Mouse (Mus musculus) liver, embryonic 15.5 days (tissue): ENCODE results near the gene Dlk2. TPM values are rescaled to one million over a fixed set of nuclear protein-coding genes. Genes with fewer than 3 reads are reported as not detected.

Source experiments
- ATAC-seq: fragments of 200-750 bp; cut with Nextera tagmentation; 2 replicates; pipeline ENCODE4 v1.8.0; 2017; ENCODE audit warnings: moderate number of reproducible peaks, mild to moderate bottlenecking, moderate library complexity; ENCODE audit not compliant: insufficient read depth
- H3K27ac ChIP-seq: fragments of 300-500 bp; sonication (generic); replicated peaks from 2 replicates; pipeline ENCODE4 v1.5.1; 2015; ENCODE audit warnings: mild to moderate bottlenecking, inconsistent platforms
- H3K27me3 ChIP-seq: fragments of 300-500 bp; sonication (generic); 2 replicates; pipeline ENCODE4 v1.6.1; 2015; ENCODE audit warnings: mild to moderate bottlenecking, inconsistent platforms
- H3K36me3 ChIP-seq: fragments of 300-500 bp; sonication (generic); replicated peaks from 2 replicates; pipeline ENCODE4 v1.6.1; 2015; ENCODE audit warnings: moderate library complexity, mild to moderate bottlenecking, inconsistent platforms
- H3K4me1 ChIP-seq: fragments of 300-500 bp; sonication (generic); replicated peaks from 2 replicates; pipeline ENCODE4 v1.6.1; 2015; ENCODE audit warnings: inconsistent platforms
- H3K4me2 ChIP-seq: fragments of 300-500 bp; sonication (generic); 2 replicates; pipeline ENCODE4 v1.6.1; 2015; ENCODE audit warnings: moderate library complexity, mild to moderate bottlenecking, inconsistent platforms
- H3K4me3 ChIP-seq: fragments of 300-500 bp; sonication (generic); replicated peaks from 2 replicates; pipeline ENCODE4 v1.5.1; 2015; ENCODE audit warnings: mild to moderate bottlenecking, inconsistent platforms
- H3K9ac ChIP-seq: fragments of 300-500 bp; sonication (generic); 2 replicates; pipeline ENCODE4 v1.6.1; 2015; ENCODE audit warnings: moderate library complexity, mild to moderate bottlenecking, inconsistent platforms
- H3K9me3 ChIP-seq: fragments of 300-500 bp; sonication (generic); replicated peaks from 2 replicates; pipeline ENCODE4 v1.6.1; 2016; ENCODE audit warnings: inconsistent platforms
- WGBS: fragments of 180-500 bp; shearing (Covaris S2); methylation state at CpG from one replicate; pipeline ENCODE4 v1.1.7; 2015; ENCODE audit warnings: mixed read lengths; ENCODE audit not compliant: insufficient replicate concordance; 5-methylcytosine and 5-hydroxymethylcytosine counted together
- polyA plus RNA-seq: library from polyadenylated mRNA; unstranded; fragments of >200 nt; fragmentation: Nextera tagmentation; extraction: Ambion mirVana; gene quantifications from 2 replicates; pipeline ENCODE4 v1.2.1, GENCODE M21; 2015

The Dlk2 gene
- polyA plus RNA-seq, 1 experiment from 2014 or later = not detected

DNA sequence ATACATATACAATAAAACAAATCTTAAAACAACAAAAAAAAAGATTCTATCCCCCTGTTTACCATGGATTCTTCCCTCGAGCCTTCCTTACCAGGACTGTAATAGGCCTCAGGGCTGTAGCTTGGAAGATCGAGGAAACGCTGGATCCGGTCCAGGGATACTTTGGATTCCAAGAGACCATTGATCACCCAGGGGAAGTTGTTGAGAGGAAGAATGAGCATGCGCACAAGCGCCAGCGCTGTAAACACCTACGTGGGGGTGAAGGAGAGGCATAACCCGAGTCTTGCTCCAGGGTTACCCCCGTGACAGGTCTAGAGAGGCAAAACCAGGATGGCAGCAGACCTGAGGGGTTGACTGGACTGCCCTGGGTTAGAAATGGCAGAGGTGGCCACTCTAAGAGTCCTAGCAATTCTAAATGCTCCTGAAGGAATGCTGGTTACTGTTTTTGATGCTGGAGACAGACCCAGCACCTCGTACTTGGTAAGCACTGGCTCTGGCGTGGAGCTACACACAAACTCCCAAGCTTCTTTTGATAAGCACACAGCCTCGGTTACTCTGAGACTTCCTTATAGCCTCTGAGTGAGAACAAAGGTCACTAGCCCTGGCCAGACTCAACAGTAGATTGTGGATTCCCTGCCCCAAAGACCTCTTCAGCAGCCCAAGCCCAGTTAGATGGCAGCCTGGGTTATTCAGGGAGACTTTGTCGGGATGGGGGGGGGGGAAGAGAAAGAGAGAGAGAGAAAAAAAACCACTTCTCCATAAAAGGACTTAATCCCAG lies 25.0 kb downstream of the Dlk2 start:
- no peaks in the 10 kb centered on the region for H3K36me3 ChIP-seq
- H3K4me2 ChIP-seq = no peak overlapping the region
- H3K9me3 ChIP-seq = no peaks in the 10 kb centered on the region
- peaks cover 9% of the 10 kb centered on the region for H3K4me1 ChIP-seq
- no peak overlapping the region for H3K9ac ChIP-seq
- 68% methylated on average over 14 of the region's 14 CpGs for WGBS
- no peaks in the 10 kb centered on the region for H3K27me3 ChIP-seq
- ATAC-seq = no peak
- H3K27ac ChIP-seq = no peak overlapping the region
- H3K4me3 ChIP-seq = no peak overlapping the region

DNA sequence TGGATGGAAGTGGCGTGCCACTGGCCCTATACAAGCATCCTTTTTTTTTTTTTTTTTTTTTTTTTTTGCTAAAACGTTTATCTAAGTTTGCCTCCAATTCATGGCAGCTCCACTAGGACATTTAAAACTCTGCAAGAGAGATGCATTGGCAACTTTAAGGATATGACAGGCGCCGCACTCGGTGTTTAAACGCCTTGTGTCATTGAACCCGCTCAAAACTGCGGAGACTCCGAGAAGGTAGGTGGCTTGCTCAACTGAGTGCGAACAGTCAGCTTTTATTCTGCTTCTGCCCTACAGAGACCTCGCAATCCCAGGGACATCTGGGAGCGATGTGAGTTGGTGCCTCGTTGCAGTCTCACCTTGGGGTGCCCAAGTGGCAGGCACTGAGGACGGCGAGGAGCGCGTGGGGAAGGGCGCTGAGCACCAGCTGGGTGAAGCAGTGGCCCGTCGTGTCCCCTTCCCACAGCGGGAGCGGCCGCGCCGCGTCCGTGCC lies 30.2 kb downstream of the Dlk2 start:
- H3K27me3 ChIP-seq = no peaks in the 10 kb centered on the region
- H3K4me2 ChIP-seq = peak overlapping the region; percentile 98
- peak overlapping the region; percentile 87 for H3K9ac ChIP-seq
- peak overlapping the region; percentile 94 for H3K27ac ChIP-seq
- no peaks in the 10 kb centered on the region for H3K9me3 ChIP-seq
- 7% methylated on average over 27 of the region's 27 CpGs for WGBS
- peak overlapping the region; percentile 86 for H3K4me3 ChIP-seq
- no peaks in the 10 kb centered on the region for H3K36me3 ChIP-seq
- ATAC-seq = no peak; the same call in 1 of the 2 replicates
- peaks cover 31% of the 10 kb centered on the region for H3K4me1 ChIP-seq

DNA sequence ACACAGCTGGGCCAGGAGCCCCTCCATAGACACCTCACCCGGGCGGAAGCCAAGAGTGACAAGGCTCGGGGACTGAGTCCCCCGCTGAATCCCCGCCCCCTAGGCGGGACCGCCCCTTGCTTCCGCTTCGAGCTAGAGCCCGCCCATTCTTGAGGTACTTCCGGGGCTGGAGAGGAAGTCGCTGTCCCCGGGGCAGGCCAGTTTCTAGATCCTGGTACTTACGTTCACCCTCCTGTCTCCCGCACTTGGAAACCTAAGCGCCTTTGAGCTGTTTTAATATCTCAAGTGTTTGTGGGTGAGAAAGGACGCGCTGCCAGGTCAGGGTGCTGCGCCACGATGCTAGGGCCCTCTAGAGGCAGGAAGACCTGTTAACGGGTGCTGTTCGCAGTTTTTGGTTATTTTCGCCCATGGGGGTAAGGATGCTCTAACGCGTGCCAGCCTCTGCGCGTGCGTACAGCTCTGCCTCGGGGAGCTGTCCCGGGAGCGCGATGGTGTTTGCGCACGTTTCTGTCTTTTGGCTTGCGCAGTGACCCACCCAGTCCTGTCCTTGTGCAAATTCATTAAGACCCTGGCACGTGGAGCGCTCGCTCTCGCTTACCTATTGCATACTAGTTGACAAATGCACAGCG lies 30.8 kb downstream of the Dlk2 start, which contains the start of gene Abcc10:
TSS of gene Abcc10 (minus strand) at position 447 of the 629 bp plus-strand sequence.
- ATAC-seq = peak; percentile 98
- no peaks in the 10 kb centered on the region for H3K27me3 ChIP-seq
- peak within 1 kb of the TSS; percentile 94 for H3K27ac ChIP-seq
- peak within 1 kb of the TSS; percentile 98 for H3K4me2 ChIP-seq
- H3K9ac ChIP-seq = peak within 1 kb of the TSS; percentile 87
- H3K36me3 ChIP-seq = no peaks in the 10 kb centered on the region
- H3K9me3 ChIP-seq = no peaks in the 10 kb centered on the region
- peak within 1 kb of the TSS; percentile 86 for H3K4me3 ChIP-seq
- peaks cover 31% of the 10 kb centered on the region for H3K4me1 ChIP-seq
- under 1% methylated on average over 40 of the region's 40 CpGs for WGBS

DNA sequence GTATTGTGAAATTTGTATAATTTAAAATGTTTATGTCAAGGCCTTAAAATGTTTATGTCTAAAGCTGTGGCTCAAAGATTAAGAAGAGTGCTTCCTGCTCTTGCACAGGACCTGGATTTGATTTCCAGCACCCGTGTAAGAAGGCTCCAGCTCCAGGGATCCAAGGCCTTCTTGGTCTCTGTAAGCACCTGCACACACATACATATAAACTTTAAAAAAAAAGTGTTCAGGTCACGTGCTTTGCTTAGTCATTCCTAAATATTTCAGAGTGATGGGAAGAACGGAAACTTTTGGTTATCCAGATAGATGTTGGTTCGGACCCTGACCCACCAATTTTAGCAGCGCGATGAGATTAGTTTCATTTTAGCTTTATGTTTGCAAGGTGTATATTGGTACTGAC lies 31.5 kb downstream of the Dlk2 start:
- peak overlapping the region; percentile 98 for H3K4me2 ChIP-seq
- H3K4me3 ChIP-seq = peak overlapping the region; percentile 86
- no peaks in the 10 kb centered on the region for H3K9me3 ChIP-seq
- peaks cover 31% of the 10 kb centered on the region for H3K4me1 ChIP-seq
- 62% methylated on average over 6 of the region's 6 CpGs for WGBS
- no peaks in the 10 kb centered on the region for H3K36me3 ChIP-seq
- no peak overlapping the region for H3K9ac ChIP-seq
- peak overlapping the region; percentile 94 for H3K27ac ChIP-seq
- H3K27me3 ChIP-seq = no peaks in the 10 kb centered on the region
- no peak for ATAC-seq

DNA sequence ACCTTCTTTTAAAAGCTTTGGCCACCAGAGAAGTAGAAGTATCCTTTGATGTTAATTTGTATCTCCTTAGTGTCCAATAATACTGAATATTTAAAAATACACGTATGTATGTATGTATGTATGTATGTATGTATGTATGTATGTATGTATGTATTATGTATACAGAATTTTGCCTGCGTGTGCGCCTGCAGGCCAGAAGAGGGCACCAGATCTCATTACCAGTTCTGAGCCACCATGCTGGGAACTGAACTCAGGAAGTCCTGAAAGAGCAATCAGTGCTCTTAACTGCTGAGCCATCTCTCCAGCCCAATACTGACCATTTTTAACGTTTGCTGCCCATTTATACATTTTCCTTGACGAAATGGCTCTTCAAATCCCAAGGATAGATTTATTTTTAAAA lies 39.3 kb downstream of the Dlk2 start:
- Histone ChIP-seq H3K4me3 (no peak overlapping the region), H3K4me1 (peaks cover 9% of the 10 kb centered on the region), H3K27ac (no peak overlapping the region), H3K36me3 (no peaks in the 10 kb centered on the region), H3K9me3 (no peaks in the 10 kb centered on the region), H3K9ac (no peak overlapping the region), H3K4me2 (no peak overlapping the region), H3K27me3 (no peaks in the 10 kb centered on the region)
- WGBS = 13% methylated on average over 5 of the region's 5 CpGs
- ATAC-seq = no peak

DNA sequence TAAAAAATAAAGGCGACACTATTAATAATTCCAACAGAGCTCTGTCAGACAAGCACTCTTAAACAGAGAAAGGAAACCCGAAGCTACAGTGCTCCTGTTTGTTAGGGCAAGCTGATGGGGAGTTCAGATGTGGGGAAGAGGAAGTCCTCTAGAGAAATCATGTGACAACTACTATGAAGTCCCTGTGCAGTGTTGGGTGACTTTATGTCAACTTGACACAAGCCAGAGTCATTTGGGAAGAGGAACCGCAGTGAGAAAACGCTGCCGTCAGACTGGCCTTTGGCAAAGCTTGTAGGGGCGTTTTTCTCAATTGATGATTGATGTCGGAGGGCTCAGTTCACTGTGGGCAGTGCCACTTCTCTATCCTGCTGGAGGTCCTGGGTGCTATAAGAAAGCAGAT lies 44.0 kb downstream of the Dlk2 start:
- 29% methylated on average over 7 of the region's 7 CpGs for WGBS
- no peaks in the 10 kb centered on the region for H3K4me1 ChIP-seq
- H3K4me3 ChIP-seq = no peak overlapping the region
- H3K27me3 ChIP-seq = no peaks in the 10 kb centered on the region
- no peak overlapping the region for H3K9ac ChIP-seq
- no peak for ATAC-seq
- no peaks in the 10 kb centered on the region for H3K36me3 ChIP-seq
- no peak overlapping the region for H3K4me2 ChIP-seq
- no peak overlapping the region for H3K27ac ChIP-seq
- 0 out of 2 replicates have a peak, but pooled peaks cover 2% of the 10 kb centered on the region for H3K9me3 ChIP-seq

DNA sequence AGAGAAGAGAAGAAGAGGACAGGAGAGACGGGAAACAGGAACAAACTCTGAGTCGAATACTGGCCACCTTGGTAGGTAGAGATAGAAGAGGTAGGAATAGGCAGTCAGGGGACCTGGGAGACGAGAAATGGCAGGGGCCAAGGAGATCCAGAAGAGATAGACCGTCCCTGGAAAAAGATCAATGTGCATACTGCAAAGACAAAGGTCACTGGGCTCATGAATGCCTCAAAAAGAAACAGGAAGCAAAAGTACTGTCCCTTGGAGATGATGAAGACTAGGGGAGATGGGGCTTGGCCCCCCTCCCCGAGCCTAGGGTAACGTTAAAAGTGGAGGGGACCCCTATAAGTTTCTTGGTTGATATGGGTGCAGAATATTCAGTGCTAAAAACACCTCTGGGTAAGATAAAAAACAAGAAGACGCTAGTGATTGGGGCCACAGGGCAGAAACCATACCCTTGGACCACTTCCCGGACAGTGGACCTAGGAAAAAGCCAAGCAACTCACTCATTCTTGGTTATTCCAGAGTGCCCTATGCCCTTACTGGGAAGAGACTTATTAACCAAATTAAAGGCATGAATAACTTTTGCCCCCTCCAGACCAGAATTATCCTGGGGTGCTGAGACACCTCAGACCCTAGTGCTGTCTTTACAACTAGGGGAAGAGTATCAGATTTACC lies 53.9 kb downstream of the Dlk2 start:
- Histone ChIP-seq H3K27me3 (no peaks in the 10 kb centered on the region), H3K4me3 (no peak overlapping the region), H3K4me2 (no peak overlapping the region), H3K36me3 (no peaks in the 10 kb centered on the region), H3K4me1 (no peaks in the 10 kb centered on the region), H3K9ac (no peak overlapping the region), H3K9me3 (0 out of 2 replicates have a peak, but pooled peaks cover 4% of the 10 kb centered on the region), H3K27ac (no peak overlapping the region)
- ATAC-seq = no peak
- 59% methylated on average over 8 of the region's 8 CpGs for WGBS

Other genes starting within 250 kb of the Dlk2 start
- gene Mrps18a, start 186.4 kb upstream of the Dlk2 start, polyA plus RNA-seq = 60.7 and 64.6 TPM in 2 replicates
- gene Rsph9, start 153.2 kb upstream of the Dlk2 start, polyA plus RNA-seq = 0.83 and 1.1 TPM in 2 replicates
- 42.5 and 47.5 TPM in 2 replicates for gene Mad2l1bp, start 143.9 kb upstream of the Dlk2 start, polyA plus RNA-seq
- gene Gtpbp2, start 136.4 kb upstream of the Dlk2 start, polyA plus RNA-seq = 33.2 and 36.8 TPM in 2 replicates
- gene Polh, start 94.8 kb upstream of the Dlk2 start, polyA plus RNA-seq = 15.8 and 17.1 TPM in 2 replicates
- 14.4 and 15.2 TPM in 2 replicates for gene Xpo5, start 94.6 kb upstream of the Dlk2 start, polyA plus RNA-seq
- gene Polr1c, start 49.4 kb upstream of the Dlk2 start, polyA plus RNA-seq = 29.0 and 30.6 TPM in 2 replicates
- 44.2 and 59.9 TPM in 2 replicates for gene Yipf3, start 49.3 kb upstream of the Dlk2 start, polyA plus RNA-seq
- 0.08 TPM in 1 of 2 replicates, not detected in the other for gene Lrrc73, start 43.9 kb upstream of the Dlk2 start, polyA plus RNA-seq
- 9.8 and 10.5 TPM in 2 replicates for gene Tjap1, start 14.4 kb upstream of the Dlk2 start, polyA plus RNA-seq
- gene Abcc10, start 30.9 kb downstream of the Dlk2 start, polyA plus RNA-seq = 1.8 and 2.0 TPM in 2 replicates
- gene Zfp318, start 86.3 kb downstream of the Dlk2 start, polyA plus RNA-seq = 1.5 and 1.7 TPM in 2 replicates
- not detected in 2 replicates for gene Crip3, start 131.5 kb downstream of the Dlk2 start, polyA plus RNA-seq
- gene Slc22a7, start 141.0 kb downstream of the Dlk2 start, polyA plus RNA-seq = not detected in 2 replicates
- gene Ttbk1, start 190.3 kb downstream of the Dlk2 start, polyA plus RNA-seq = 0.01 TPM in 2 replicates
- 17.5 and 17.7 TPM in 2 replicates for gene Dnph1, start 199.3 kb downstream of the Dlk2 start, polyA plus RNA-seq
- 0.50 and 0.51 TPM in 2 replicates for gene Cul9, start 249.0 kb downstream of the Dlk2 start, polyA plus RNA-seq